Mouse (Mus musculus): Measurements from ENCODE around the gene Ptprb.

Ptprb gene

DNA sequence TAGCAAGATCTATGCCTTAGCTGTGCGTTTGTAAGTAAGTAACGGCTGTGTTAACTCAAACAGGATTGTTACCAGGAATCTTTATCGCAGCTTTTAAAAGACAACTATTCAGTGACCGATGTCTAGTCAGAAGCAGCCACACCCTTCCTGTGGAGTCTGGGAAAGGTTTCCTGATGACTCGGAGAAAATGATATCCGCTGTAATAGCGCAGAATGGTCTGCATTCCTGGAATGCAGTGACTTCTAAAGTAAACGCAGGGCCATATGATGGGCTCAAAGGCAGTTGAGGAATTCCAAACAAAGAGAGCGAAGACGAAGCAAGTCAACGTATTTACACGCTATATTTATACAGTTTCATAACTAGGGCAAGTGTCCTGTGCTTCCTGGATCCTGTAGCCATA lies 22.5 kb downstream of the Ptprb start:
- DNase-seq (ENCODE audit: low spot score): no peak

DNA sequence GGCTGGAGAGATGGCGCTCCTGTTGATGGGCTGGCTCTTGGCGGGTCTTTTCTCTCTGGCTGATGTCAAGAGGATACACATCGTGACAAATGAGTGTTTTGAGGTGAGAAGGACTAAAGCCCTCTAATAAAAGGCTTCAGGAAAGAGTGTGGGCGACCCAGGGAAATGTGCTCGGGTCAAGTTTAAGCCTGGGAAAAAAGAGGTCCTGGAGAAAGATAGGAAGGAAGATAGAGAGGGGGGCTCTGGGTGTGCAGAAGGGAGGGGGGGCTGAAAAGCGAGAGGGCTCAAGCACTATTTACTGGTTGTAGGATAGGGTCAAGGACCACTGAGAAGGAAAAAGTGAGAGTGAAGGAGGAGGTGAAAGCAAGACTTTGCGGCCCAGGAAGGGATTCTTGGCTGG lies 25.5 kb downstream of the Ptprb start:
- DNase-seq (ENCODE audit: low spot score): no peak

DNA sequence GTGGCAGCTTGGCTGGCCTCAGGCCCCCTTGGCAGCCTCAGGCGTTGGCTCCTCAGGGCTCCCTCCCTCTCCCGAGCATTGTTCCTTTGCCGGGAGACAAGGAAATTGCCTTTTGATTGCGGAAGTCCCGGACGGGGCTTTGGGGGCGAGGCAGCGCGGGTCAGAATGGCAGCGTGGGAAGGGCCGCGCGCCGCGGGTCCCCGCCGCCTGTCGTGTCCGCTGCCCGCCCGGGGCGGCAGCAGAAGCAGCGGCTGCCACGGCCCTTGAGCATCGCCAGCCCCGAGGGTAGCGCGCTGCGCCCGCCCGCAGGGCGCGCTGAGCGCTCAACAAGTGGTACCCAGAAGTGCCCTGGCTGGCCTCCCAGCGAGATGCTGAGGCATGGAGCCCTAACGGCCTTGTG lies 25.9 kb downstream of the Ptprb start:
- DNase-seq (ENCODE audit: low spot score): peak; percentile 4

DNA sequence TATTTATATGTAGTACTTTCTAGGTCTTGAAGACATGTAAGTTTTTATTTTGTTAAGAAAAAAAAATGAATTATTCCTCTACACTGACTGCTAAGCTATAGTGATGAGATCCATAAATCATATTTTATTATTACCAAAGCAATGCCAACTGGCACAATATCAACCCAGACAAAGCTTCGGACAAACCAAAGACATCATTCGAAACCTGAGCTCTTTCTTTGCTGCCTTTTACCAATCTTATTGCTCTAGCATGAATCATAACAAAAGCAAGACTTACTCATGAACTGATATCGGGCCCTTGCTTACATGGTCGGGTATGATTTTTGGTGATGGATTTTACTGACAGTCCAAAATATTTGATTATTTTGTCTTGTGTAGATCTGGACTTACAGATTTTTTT lies 29.0 kb downstream of the Ptprb start:
- DNase-seq (ENCODE audit: low spot score): no peak

DNA sequence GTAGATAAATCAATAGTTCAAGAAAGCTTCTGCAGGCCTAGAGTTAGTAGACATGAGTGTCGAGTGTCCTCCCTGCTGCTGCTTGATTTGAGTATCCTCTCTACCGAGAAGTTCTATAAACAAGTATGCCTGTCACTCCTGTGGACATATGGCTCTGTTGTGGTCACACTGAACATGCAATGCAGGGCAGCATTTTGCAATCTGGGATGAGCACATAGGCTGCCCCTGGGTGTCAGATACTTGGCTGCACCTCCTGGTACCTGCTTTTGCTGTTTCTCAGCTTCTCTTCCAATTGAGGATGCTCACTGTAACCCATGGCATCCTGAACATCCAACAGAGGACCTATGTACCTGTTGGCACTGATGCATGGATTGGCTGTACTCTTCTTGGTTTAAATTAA lies 34.1 kb downstream of the Ptprb start:
- DNase-seq (ENCODE audit: low spot score): no peak

DNA sequence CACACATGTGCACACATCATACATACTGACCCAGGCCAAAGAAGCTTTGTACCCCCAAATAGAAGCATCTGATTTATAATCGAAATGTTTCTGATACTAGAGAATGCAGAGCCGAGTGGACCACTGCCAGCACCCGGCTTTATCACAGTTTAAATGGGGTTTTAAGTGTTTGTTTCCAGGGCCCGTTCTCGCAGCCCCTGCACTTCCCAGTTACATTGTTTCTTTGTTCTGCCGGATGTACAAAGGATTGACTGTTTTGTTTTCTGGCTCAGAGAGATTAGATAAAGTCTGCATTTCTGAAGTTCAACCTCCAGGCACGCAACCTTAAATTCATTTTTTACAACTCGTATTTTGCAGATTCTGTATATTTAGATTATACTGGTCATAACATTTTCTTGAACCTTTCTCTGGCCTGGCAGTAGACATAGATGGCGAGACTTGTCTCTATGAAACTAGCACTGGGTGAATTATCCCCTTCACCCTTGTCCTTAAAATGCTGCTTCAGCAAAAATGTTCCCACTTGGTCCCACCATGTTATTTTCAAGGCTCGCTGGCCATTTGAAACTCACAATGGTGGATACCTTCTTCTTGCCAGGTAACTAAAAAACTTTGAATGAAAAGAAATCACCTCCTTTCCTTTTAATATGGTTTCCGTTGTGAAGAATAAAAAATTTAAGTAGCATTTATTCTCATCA lies 35.3 kb downstream of the Ptprb start:
- DNase-seq (ENCODE audit: low spot score): no peak

DNA sequence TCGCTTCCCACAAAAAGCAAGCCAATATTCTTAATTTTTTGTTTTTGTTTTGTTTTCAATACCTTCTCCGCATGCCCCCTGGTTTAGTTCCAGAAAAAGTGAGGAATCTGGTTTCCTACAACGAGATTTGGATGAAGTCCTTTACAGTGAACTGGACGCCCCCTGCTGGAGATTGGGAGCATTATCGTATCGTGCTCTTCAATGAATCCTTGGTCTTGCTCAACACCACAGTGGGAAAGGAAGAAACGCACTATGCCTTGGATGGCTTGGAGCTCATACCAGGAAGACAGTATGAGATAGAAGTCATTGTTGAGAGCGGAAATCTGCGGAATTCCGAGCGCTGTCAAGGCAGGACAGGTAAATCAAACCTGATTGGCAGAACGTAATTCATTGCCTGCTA lies 43.9 kb downstream of the Ptprb start:
- peak; percentile 78 for DNase-seq (ENCODE audit: low spot score)

DNA sequence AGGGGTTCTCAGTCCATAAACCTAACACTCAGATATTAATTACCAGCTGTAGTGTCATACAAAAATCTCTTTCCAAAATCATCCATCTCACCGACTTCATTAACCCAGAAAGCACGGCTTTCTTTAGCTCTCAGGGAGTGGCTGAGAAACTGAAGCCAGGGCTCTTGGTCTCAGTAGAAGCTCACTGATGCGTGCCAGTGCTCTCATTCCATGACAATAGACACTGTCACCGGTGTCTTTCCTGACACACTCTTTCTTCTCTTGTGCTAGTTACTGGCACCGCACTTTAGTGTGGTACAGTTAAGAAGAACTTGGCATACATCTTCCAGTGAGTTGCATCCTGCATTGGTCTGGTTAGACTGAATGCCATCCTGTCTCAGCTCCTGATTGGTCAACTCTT lies 53.8 kb downstream of the Ptprb start:
- DNase-seq (ENCODE audit: low spot score): no peak

DNA sequence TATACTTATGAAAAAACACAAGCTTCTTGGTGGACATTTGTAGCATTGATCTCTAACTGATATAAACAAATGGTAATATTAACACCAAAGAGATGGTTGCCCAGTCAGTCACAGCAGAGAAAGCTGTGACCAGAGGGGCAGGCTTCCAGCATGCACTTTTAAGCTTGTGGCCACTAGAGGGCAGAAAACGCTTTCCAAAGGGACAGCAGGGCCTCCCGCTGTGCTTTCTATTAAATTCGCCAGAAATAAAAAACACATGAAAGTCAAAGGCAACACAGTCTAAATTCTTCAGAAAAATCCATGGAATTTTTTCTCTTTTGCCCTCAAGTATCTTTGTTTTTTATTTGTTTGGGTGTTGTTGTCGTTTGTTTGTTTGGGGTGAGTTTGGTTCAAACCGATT lies 55.1 kb downstream of the Ptprb start:
- peak; percentile 81 for DNase-seq (ENCODE audit: low spot score)

DNA sequence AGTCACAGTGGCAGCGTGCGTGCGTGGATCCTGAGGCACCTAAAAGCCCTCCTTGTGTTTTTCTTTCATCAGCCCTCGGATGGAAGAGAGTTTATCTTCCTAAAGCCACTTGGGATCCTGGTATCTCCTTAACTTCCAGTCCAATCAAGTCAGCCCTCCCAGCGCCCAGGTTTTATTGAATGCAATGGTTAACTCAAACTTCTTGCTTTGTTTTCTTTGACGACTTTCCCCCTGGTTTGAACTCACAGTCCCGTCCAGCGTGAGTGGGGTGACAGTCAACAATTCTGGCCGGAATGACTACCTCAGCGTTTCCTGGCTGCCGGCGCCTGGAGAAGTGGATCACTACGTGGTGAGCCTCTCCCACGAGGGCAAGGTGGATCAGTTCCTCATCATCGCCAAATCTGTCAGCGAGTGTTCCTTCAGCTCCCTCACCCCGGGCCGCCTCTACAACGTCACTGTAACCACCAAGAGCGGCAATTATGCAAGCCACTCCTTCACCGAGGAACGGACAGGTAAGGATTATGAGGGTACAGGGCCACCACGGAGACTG lies 55.7 kb downstream of the Ptprb start:
- peak; percentile 6 for DNase-seq (ENCODE audit: low spot score)

DNA sequence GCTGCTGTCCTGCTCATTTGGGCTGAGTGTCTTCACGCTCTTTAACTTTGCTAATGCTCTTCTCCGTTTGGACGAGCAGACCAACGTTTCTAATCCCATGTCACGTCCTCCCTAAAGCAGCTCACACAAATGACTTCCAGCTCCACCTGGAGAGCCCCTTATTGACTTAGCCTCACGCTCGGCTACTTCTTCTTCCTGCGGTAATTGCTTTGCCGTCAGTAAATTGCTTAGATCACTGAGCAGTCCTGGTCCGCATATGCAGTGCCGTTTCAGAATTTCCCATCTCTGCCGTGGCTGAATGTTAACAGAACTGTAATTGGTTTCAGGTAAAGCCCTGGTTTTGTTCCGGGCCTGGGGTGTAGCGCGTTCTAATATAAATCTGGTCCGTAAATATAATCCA lies 58.3 kb downstream of the Ptprb start:
- DNase-seq (ENCODE audit: low spot score): no peak

DNA sequence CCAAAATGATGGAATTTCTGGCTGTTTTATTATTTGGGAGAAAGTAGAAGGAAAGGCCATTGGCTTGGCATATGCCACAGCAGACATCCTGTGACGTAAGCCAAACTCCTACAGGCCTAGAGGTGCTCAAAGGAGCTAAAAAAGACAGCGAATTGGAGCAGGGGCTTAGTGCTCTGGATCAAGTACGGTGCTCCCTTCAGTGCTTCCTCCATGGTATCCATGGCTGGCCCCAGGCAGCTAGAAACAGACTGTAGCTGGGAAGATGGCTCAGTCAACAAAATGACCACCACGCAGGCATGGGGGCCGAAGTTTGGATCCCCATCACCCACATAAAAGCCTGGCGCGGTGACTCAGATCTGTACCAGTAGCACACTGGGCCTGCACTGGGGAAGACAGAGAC lies 58.8 kb downstream of the Ptprb start:
- no peak for DNase-seq (ENCODE audit: low spot score)

DNA sequence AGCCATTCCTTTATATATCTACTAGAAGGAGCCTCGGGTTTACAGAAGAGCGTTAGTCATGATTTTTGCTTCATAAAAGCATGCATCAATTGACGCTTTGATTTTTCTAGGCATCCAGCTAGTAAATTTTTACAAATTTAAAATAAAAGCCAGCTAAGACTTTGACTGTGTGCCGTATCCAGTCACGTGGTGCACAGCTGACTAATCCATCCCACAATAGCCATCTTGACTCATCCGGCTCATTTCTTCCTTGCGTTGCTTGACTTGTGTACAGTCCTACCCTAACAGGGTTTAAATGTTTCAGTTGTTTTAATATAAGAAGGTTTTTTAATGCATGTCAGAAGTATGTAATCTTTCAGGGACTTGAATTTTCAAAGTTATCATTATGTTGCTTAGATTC lies 60.0 kb downstream of the Ptprb start:
- DNase-seq (ENCODE audit: low spot score): no peak

DNA sequence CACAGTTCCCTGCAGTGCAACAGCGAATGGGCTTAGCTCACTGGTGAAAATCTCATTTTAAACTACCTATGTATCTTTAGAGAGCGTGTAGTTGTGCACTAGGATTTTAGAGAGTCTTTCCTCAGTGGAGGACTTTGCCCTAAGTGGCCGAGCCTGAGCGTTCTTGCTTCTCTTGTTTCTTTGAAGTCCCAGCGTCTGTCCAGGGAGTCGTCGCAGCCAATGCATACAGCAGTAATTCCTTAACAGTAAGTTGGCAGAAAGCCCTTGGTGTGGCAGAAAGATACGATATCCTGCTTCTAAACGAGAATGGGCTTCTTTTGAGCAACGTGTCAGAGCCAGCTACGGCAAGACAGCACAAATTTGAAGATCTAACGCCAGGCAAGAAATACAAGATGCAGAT lies 65.9 kb downstream of the Ptprb start:
- DNase-seq (ENCODE audit: low spot score): no peak

DNA sequence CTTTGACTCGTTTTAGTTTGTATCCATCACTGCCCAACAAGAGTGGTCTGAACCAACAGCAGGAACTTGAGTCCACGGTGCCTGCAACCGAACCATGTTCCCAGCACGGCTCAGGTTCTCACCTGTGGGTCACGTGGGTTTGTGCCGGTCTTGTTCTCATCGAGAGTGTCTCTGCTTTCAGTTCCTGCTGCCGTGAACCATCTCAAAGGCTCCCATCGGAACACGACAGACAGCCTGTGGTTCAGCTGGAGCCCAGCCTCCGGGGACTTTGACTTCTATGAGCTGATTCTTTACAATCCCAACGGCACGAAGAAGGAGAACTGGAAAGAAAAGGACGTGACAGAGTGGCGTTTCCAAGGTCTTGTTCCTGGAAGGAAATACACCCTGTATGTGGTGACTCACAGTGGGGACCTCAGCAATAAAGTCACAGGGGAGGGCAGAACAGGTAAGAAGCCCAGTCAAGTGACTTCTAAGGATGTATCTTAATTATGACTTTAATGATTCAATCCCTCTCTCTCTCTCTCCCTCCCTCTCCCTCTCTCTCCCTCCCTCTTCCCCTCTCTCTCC lies 71.4 kb downstream of the Ptprb start:
- DNase-seq (ENCODE audit: low spot score): no peak

DNA sequence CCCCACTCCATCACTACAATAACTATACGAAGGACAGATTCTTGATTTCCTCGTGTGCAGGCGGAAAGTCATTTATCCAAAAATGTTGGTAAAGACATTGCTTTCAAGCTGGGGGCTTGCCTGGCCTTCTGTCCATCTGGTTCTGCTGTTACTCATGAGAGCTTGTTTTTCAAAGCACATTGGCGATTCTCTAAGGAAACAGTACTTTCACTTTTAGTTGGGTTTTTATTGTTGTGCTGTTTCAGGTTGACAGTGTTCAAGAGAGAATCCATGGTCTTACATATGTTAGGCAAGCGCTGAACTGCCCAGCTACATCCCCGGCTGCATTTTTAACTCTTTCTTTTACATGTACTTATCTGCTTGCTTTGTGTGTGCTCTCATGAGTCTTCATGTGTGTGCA lies 73.7 kb downstream of the Ptprb start:
- DNase-seq (ENCODE audit: low spot score): no peak

DNA sequence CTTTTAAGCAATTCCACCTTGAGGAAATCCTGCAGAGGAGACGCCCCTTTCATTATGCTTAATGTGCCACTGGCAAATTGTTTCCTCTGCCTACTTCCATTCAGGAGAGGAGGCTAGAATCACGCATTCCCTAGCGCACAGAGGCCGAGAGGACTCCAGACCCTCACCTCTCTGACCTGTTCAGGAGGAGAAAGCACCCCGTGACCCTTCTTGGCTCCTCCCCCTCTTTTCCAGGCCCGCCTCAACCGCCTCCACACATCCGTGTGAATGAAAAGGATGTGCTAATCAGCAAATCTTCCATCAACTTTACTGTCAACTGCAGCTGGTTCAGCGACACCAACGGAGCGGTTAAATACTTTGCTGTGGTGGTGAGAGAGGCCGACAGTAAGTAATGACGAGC lies 75.2 kb downstream of the Ptprb start:
- DNase-seq (ENCODE audit: low spot score): no peak

DNA sequence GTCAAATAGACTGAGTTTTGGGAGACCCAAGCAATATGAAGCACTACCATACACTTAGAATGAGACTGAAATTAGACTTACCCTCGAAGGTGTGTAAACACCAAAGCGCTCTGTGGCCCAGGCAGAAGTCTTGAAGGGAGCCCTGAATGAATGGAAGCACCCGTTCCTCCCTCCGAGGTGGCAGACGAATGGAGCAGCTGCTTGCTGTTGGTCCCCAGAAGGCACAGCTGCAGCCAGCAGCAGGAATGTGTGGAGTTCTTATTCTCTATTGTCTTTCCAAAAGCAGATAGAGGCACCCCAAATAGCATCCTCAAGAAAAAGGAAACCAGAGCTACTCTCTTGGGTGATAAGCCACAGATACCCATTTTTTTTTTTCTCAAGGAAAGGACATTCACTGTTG lies 79.0 kb downstream of the Ptprb start:
- no peak for DNase-seq (ENCODE audit: low spot score)

DNA sequence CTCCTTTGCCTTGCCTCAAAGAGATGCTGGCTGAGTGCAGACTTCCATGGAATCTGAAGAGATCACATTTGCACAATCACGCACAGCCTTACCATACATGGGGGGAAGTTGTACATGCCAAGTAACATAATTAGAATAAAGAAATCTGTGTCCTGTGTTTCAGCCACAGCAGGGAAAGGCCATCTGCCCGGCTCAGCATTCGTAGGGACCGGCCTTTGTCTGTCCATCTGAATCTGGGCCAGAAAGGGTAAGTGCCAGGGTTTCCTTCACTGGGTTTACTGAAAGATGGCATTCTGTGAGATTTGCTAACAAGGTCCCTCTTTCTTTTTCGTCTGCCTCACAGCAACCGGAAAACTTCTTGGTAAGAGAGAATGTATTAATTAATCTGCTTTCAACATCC lies 86.9 kb downstream of the Ptprb start:
- no peak for DNase-seq (ENCODE audit: low spot score)

DNA sequence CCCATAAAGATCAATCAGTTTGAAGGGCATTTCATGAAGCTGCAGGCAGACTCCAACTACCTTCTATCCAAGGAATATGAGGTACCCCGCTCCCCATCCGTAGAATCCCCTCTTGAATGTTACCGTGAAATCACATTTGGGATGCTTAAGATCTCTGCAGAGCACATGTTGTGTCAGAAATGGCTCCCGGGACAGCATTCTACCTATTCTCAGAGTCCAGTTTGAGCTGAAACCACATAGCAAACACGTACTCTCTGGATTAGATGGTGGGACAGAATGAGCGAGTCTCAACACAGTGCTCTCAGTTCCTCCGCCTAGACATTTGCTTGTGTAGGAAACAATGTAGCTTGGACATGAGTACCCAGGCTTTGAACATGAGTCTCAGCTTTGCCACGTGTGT lies 87.3 kb downstream of the Ptprb start:
- DNase-seq (ENCODE audit: low spot score): no peak

DNA sequence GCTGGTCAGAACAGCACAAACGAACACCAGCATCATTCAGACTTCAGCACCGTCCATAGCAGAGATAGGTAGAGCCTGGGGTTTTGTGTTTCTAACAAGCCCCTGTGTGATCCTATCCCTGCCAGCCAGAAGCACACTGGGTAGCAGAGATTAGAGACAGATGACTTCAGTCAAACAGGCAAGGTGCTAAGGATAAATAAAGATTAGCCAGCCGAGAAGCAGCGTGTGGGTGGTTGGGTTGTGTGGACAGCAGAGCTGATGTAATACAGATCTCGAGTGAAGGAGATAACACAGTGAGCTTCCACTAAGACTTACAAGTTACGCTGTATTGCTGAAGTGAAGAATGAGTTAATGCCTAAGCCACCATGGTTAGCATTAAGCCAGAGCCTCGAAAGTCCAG lies 89.4 kb downstream of the Ptprb start:
- no peak for DNase-seq (ENCODE audit: low spot score)

DNA sequence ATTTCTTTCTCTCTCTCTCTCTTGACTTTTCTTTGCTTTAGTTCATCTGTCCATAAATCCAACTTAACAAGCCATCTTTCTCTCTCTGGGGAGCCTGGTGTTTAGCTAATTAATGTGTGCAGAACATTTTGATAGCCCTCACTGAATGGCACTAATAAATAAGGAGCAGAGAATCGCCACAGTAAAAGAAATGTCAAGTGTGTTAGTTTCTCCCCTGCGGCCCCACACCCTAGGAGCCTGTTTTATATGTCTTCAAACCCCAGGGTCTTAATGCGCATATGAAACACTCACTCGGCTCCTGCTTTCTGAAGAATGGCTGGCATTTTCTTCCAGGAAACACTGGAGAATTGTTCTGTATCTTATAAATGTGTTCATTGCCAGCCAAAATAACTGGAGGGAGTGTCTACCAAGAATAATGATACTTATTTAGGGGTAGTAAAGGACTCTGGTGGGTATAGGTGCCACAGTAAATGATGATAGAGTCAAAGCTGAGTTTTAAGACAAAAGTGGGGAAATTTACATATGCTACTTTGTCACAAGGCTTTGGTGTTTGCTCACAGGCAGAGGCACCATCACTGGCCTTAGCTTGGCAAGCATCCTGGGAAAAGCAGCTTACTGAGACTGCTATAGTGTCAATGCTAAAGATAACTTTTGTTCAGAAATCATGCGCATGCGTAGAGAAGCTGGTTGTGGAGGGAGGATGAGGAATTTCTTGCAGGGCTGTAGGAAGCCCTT lies 95.8 kb downstream of the Ptprb start:
- DNase-seq (ENCODE audit: low spot score): no peak

DNA sequence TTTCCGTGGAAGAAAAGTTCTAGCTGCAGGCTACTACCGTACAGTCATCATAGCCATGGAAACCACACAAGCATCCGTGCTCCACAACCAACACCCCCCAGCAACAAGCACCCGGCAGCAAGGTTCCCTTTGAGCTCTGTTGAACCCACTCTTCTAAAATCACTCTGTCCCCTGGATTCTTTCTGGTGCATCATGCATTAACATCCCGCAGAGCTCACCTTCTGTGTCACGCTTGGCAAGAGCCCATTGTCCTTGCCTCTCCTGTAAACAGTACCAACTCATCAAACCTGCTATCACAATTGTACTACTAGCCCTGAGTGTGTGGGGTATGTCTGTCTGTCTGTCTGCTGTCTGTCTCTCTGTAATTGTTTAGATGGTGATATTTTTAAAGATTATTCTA lies 98.8 kb downstream of the Ptprb start:
- DNase-seq (ENCODE audit: low spot score): no peak
